Mouse (Mus musculus) stomach, adult 2 months (tissue): ENCODE results near the gene Pprc1. TPM values are rescaled to one million over a fixed set of nuclear protein-coding genes. Genes with fewer than 3 reads are reported as not detected.

Experiments used
- polyA plus RNA-seq: library from polyadenylated mRNA; depleted of rRNA; stranded (reverse); fragments of >200 nt; gene quantifications from 2 replicates; pipeline ENCODE4 v1.2.3, GENCODE M21; 2012; rRNA removed

The Pprc1 gene
- 7.7 and 9.5 TPM in 2 replicates for polyA plus RNA-seq

GRCm38 (mm10) chr19:46044271-46044992 lies at the start of gene Pprc1:
Pprc1 (plus strand) TSS chr19:46044886.

DNA sequence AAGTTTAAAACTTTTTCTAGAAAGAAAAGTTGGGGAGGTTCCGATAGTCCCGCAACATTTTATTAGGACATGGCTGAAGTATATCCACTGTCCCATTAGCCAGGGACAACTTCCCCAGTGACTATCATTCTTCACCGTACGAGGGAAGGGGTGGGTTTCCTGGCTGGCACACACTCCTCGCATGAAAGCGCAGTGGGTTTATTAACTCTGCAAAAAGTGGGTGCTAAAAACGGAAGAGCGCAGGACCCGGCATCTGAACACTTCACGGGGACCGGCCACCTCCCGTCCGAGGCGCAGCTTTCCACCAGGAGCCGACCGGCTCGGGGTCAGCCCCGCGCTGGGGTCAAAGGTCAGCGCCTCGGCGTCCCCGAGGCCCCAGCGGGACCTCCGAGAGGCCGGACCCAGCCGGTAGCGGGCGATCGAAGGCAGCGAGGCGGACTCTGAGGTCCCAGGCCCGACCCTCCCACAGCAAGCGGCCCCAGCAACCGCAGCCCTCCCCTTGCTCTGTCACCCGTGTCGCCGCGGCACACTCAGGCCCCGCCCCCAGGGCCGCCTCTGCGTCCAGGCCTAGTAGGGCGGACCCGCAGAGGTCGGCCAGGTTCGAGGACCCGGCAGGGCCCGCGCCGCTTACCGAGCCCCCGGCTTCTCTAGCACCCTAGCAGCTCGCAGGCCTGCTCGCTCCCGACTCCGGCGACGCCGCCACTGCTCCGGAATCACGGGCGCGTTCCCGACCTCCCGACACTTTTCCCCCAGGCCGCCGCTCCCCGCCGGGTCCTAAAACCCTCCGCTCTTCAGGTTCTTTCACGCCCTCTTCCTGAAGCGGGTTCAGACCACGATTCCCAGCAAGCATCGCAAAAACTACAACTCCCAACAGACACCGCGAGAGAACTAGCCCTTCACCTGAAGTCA lies 46.6 kb upstream of the Pprc1 start, which contains the start of gene Armh3:
TSS of gene Armh3 (minus strand) at position 704 of the 909 bp plus-strand sequence.

GRCm38 (mm10) chr19:46003371-46004226 lies 41.1 kb upstream of the Pprc1 start, which contains the start of gene Hps6:
Hps6 (plus strand) TSS chr19:46003508.

DNA sequence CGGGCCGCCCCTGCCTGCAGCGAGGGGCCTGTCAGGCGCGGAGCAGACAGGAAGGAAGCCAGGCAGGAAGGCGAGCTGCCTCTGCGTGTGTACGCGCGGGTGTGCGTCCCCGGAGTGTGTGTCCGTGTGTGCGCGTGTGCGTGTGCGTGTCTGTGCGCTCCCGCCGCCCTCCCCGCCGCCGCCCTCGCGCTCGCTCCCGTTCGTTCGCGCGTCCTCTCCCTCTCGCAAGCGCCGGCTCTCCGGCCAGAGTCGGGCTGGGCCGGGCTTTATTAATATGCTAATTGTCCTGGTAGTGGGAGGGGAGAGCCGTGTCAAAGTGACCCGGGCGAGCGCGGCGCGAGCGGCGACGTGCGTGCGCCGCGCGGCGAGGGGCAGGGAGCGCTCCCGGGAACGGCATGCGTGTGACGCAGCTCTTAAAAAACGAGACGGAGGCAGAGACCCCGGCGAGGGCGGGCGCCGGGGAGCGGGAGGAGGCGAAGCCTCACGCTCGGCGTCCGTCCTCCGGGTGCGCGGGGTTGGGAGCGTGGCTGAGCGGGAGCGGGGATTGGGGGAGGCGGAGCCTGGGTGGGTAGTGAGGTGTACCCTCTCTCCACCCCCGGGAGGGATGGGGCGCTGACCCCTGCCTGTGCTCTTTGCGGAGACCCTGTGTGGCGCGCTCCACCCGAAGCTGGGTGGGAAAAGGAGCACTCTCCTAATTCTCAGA lies 458 bp downstream of the Pprc1 start, which contains the start of gene Ldb1:
TSS of gene Ldb1 (minus strand) at position 222 of the 703 bp plus-strand sequence.

DNA sequence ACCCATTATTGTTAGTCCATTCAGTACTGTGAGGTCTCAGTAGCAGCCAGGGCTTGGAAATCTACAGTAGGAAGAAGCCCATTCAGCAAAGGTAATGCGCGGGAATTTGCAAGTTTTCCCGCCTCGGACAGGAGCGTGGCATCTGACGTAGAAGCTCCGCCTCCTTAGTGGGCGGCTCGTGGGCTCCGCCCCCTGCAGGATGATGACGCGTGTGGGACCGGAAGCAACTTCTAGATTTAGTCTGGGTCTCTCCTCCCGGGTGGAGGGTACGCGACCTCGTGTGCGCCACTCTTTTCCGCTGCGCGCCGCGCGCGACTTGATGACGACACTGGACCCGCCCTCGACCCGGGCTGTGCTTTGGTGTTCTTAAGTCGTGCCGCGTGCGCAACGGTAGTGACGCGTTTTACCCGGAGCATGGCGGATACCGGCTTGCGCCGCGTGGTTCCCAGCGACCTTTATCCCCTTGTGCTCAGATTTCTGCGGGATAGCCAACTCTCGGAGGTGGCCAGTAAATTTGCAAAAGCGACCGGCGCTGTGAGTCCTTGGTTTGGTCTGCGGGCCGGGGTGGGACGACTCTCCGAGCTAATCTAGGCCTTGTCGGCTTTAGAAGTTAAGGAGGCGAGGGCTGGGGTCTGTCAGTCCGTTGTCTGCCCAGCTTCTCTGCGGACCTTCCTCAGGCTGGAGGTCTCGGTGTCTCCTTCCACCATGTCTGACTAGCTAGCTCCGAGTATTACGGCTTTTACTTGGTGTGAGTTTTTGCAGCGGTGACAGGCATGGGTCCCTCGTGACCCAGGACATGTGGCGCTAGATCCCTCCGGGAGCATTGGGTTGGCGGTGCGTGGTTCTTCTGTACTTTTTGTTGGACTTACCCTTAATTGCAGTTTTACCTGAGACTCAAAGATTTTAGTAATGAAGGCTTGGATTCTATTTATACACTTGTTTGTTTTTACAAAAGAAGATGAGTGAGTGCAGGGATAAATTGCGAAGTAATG lies 31.2 kb downstream of the Pprc1 start, which contains the start of gene Nolc1:
TSS of gene Nolc1 (plus strand) at position 248 of the 992 bp plus-strand sequence.

Other genes starting within 250 kb of the Pprc1 start
- 2.4 and 2.9 TPM in 2 replicates for gene Kcnip2, start 228.8 kb upstream of the Pprc1 start, polyA plus RNA-seq
- 2.9 and 3.2 TPM in 2 replicates for gene Armh3, start 46.4 kb upstream of the Pprc1 start, polyA plus RNA-seq
- gene Hps6, start 41.4 kb upstream of the Pprc1 start, polyA plus RNA-seq = 3.5 and 4.7 TPM in 2 replicates
- 55.3 and 56.3 TPM in 2 replicates for gene Ldb1, start 328 bp downstream of the Pprc1 start, polyA plus RNA-seq
- 1.5 and 1.9 TPM in 2 replicates for gene Nolc1, start 31.0 kb downstream of the Pprc1 start, polyA plus RNA-seq
- gene Elovl3, start 87.0 kb downstream of the Pprc1 start, polyA plus RNA-seq = 0.03 TPM in 1 of 2 replicates, not detected in the other
- 0.42 and 0.43 TPM in 2 replicates for gene Pitx3, start 103.4 kb downstream of the Pprc1 start, polyA plus RNA-seq
- 78.9 and 80.0 TPM in 2 replicates for gene Gbf1, start 107.6 kb downstream of the Pprc1 start, polyA plus RNA-seq